Mouse (Mus musculus) heart, postnatal 36 days (tissue): Measurements from ENCODE around the gene Erbb3. TPM values are rescaled to one million over a fixed set of nuclear protein-coding genes. Genes with fewer than 3 reads are reported as not detected.
"Not testable (repeated sequence)": the region's sequence is repeated elsewhere in the genome, so short reads cannot be mapped to it uniquely, and the experiment has no call there.

Experiments
- DNase-seq, 2 experiments: peaks; one replicate each; pipeline ENCODE4 v3.0.0; 2021 to 2022
- intact Hi-C: fragments of 180-260 bp; cut with DNase I; formaldehyde crosslinking; loops from one replicate; pipeline ENCODE4 v1.15.1; 2025
- total RNA-seq, 2 experiments: library from RNA; stranded (reverse); gene quantifications; 2 replicates each; pipeline ENCODE4 v1.2.3; 2021

Gene Erbb3
- total RNA-seq, 2 experiments from 2014 or later: 8.9 to 9.2 TPM

DNA sequence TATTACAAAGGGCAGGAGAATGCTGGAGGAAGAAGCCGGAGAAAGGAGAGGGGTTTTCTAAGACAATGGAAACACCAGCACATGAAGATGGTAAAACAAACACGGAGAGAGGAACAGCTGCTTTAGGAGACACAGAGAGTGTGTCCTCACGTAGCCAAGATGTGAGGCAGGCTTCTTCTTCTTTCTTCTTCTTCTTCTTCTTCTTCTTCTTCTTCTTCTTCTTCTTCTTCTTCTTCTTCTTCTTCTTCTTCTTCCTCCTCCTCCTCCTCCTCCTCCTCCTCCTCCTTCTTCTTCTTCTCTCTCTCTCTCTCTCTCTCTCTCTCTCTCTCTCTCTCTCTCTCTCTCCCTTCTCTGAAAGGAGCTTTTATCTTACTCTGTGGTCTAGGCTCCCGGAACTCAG is 24.4 kb upstream of the Erbb3 start:
- not testable (repeated sequence) for DNase-seq
- intact Hi-C loops: loop anchor here (5.0 kb wide), 2 partner anchors 47 to 62 kb away; partner anchors contain the start of gene Pa2g4

DNA sequence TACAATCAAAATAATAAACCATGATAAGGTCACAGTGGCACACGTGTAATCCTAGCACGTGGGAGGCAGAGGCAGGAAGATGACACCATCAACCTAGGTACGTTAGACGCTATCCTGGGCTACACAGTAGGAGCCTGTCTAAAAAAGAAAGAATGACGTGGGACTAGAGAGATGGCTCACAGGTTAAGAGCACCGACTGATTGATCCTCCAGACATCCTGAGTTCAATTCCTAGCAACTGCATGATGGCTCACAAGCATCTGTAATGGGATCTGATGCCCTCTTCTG is 23.6 kb upstream of the Erbb3 start:
- intact Hi-C loops: loop anchor here (5.0 kb wide), 2 partner anchors 46 to 61 kb away; partner anchors contain the start of gene Pa2g4
- no peak for DNase-seq

DNA sequence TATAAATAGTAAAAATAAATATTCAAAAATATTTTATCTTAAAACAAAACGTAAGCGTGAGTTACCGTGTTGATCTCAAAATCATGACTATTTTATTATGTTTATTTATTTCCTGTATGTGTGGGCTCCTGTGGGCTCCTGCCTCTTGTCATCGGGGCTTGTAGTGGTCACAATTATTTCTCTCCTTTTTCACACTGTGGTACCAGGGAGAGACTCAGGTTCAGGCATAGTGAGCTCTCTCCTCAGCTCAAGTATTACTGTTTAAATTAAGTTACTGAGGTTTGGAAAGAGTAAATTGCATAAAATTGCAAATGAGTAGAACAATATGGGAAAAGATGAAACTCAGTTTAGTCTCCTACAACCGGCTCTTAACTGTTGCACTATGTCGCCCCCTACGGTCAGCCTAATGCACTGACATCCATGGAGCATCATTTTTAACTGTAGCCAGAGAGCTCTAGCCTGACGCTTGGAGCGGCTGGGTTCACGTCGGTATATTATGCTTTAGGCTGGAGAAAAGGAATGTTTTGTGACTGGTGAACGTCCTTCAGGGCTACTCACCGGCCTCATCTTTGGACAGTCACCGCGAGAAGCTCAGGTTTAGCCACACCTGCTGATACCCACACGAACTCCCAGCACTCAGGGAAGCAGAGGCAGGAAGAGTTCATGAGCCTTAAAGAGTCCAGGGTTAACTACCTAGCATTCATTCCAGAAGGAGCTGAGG is 23.1 kb upstream of the Erbb3 start:
- intact Hi-C loops: loop anchor here (5.0 kb wide), 2 partner anchors 45 to 60 kb away; partner anchors contain the start of gene Pa2g4
- peak; percentile 71 to 82 for DNase-seq

DNA sequence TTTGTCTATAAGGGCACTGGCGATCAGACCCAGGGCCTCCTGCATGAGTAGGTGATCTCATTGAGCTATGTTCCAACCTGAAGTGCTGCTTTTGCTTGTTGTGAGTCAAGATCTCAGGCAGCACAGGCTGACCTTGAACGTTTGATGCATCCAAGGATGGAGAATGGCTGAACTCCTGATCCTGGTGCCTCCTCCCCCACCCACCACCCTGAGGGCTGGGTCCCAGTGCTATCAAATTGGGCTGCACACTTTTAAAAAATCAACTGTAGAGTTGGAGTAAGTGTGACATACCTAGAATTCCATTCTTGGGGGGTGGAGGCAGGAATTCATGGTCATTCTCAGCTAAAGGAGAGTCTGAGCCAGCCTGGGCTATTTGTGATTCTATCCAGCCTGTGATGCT is 17.0 kb upstream of the Erbb3 start:
- intact Hi-C loops: no loop called here
- DNase-seq: no peak

DNA sequence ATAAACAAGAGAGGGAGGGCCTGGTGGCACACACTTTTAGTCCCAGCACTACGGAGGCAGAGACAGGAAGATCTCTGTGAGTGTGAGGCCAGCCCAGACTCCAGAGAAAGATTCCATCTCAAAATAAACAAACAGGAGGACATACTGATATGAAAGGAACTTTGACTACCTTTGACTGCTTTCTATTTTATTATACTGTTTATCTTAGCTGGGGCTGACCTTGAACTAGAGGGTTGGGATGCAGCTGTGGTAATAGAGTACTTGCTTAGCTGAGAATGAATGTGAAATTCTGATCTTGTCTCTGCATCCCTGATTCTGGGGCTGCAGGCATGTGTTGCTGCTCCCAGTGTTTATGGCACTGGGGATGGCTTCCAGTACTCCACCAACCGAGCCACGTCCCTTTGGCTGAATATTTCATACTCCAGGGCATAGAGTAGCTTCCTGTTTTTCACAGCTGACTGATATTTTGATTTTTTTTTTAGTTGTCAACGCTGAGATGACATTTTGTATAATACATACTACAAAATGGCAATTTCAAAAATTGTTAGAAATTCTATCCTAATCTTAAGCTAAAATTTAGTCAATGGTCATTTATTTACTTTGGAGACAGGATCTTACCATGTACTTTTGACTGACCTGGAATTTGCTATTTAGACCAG is 13.1 kb upstream of the Erbb3 start:
- DNase-seq: no peak
- intact Hi-C loops: no loop called here

DNA sequence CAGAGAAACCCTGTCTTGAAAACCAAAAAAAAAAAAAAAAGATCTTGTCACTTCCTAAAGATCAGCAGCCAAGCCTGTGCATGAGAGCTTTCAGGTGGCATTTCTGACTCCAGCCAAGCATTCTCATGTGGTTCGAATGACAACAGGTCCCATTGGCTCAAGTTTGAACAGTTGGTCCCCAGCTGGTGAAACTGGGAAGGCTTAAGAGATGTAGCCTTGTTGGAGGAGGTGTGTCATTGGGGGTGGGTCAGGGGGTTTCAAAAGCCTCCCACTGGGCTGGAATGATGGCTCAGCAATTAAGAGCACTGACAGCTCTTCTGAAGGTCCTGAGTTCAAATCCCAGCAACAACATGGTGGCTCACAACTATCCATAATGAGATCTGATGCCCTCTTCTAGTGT is 12.0 kb upstream of the Erbb3 start:
- intact Hi-C loops: no loop called here
- no peak for DNase-seq

DNA sequence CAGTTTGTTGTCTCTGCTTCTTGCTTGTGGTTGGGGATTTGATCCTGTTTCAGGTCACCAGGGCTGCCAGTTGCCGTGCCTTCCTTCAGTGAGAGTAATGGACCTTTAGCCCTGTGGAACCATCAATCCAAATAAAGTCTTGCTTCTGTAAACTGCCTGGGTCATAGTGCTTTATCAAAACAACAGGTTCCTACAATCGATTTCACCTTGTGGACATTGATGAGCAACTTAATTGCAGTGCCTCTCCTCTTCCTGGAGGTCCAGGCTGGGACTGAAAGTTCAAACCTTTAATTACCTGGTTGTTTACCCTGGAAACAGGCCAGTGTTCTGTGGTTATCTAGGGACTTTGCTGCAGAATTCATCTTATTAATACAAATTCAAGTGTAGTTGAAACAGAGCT is 9.0 kb upstream of the Erbb3 start:
- no peak for DNase-seq
- intact Hi-C loops: no loop called here

DNA sequence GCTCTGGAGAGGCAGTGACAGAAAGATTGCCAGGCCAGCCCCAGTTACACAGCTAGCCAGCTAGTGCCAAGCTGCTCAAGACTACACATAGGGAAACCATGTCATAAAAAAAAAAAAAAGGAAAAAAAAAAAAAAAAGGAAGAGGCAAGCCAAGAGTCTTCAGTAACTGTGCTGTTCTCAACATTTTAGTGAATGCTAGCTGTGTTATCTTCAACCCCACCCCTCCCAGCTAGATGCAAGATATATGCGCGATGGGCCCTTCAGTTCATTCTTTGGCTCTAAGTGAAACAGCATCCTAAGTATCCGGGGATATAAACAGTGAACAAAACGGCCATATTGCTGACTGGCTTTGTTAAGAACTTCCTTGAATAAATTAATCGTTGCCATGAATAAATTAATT is 3.3 kb upstream of the Erbb3 start:
- no peak for DNase-seq
- intact Hi-C loops: loop anchor here (5.0 kb wide), 1 partner anchor 40 kb away; no protein-coding TSS in a partner anchor

DNA sequence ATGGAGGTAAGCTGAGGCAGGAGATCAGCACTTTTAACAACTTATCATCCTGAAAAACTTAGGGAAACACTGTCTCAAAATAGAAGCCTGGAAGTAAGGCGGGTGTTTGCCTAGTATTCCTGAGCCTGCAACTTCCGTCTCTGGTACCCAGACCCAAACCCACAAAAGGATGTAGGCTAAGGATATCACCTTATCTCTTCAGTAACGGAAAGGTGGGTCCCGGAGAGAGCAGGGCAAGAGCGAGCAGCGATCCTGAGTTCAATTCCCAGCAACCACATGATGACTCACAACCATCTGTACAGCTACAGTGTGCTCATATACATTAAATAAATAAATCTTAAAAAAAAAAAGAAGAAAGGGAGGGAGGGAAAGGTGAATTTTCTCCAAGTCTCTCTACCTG is 2.0 kb upstream of the Erbb3 start:
- no peak for DNase-seq
- intact Hi-C loops: loop anchor here (5.0 kb wide), 1 partner anchor 39 kb away; no protein-coding TSS in a partner anchor

GRCm38 (mm10) chr10:128590193-128590690 is 790 bp upstream of the Erbb3 start:
- intact Hi-C loops: loop anchor here (5.0 kb wide), 1 partner anchor 38 kb away; no protein-coding TSS in a partner anchor

GRCm38 (mm10) chr10:128588775-128589463 is 533 bp downstream of the Erbb3 start:
- intact Hi-C loops: no loop called here
- no peak for DNase-seq

More at GRCm38 (mm10) chr10:128590193-128590690, 790 bp upstream of the Erbb3 start:
- peak; percentile 66 to 73 for DNase-seq

- intact Hi-C loops: no loop called here
- no peak for DNase-seq
Observed at GRCm38 (mm10) chr10:128588136-128588535, 1.3 kb downstream of the Erbb3 start.

- no peak for DNase-seq
- intact Hi-C loops: no loop called here
Observed at GRCm38 (mm10) chr10:128587697-128588096, 1.8 kb downstream of the Erbb3 start.

DNA sequence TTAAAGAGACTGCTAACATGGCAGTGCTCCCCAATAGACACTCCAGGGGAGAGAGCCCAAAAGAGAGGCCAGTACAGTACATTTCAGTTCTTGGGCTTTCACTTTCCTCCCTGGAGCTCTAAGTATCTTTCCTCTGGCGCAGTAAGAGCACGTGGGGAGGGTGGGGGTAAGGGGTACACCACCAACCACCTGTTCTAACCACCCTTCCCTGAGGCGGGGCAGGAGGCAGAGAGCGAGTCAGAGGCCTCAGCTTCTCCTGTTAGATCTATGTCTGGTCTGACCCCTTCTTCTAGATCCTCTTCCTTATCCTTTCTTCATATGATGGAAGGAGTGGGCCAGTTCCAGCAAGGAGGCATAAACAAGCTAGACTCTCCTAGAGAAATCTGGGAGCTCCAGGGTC is 2.3 kb downstream of the Erbb3 start:
- intact Hi-C loops: no loop called here
- DNase-seq: no peak

DNA sequence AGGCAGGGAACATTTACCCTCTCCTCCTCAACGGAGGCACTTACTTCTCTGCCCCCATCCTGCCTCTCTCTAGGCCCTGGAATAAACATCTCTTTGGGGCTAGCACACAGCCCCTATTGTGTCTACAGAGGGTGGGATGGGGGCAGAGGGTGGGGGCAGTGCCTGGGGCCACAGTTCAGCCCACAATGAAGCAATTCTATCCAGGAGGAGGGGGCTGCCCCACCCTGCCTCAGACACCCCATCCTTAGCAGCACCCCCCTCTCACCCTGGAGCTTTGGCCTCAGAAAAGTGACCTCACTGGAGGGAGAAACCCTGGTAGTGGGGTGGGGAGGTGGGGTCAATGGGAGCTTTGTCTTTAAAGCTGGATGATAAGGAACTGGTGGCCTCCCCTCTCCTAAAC is 2.9 kb downstream of the Erbb3 start:
- no peak for DNase-seq
- intact Hi-C loops: no loop called here

DNA sequence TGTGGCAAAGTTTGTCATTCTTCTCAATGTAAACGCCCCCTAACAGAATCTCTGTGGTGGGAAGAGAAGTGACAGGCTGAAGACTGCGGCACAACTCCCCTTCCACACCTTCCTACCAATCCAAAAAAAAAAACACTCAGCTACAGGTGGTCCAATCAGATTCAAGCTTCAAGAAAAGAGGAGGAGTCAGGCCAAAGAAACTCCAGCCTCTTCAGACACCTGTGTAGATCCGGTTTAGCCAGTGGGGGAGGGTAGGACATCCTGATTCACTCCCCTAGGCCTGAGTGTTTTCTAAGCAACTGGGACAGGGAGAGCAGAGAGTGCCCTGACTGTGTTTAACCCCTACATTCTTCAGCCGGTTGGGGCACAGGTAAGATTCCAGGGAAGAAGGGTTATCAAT is 5.1 kb downstream of the Erbb3 start:
- intact Hi-C loops: no loop called here
- no peak for DNase-seq

GRCm38 (mm10) chr10:128583644-128584043 is 5.8 kb downstream of the Erbb3 start:
- DNase-seq: peak; percentile 44 to 51
- intact Hi-C loops: loop anchor here (2.0 kb wide), 1 partner anchor 17 kb away; no protein-coding TSS in a partner anchor

DNA sequence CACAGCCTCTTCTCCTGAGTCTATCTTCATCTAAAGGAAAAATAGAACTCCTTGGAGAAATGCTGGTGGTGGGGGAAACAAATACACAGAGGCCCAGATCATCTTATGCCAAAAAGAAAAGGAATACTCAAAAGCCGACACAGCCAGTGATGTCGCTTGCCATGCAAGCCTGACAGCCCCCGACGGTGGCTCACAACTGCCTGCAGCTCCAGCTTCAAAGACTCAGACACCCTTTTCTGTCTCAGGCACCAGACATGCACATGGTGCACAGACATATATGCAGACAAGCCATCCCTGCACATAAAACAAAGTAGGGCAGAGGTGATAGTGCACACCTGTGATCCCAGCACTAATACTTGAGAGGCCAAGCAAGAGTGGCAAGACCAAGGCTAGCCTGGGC is 9.7 kb downstream of the Erbb3 start:
- intact Hi-C loops: no loop called here
- no peak for DNase-seq

GRCm38 (mm10) chr10:128579298-128579697 is 10.2 kb downstream of the Erbb3 start:
- no peak for DNase-seq
- intact Hi-C loops: no loop called here

GRCm38 (mm10) chr10:128578330-128578729 is 11.1 kb downstream of the Erbb3 start:
- intact Hi-C loops: no loop called here
- no peak for DNase-seq

GRCm38 (mm10) chr10:128575063-128575462 is 14.4 kb downstream of the Erbb3 start:
- DNase-seq: no peak
- intact Hi-C loops: no loop called here
